Mouse (Mus musculus): ENCODE measurements around the gene Klhl21. TPM values are rescaled to one million over a fixed set of nuclear protein-coding genes. Genes with fewer than 3 reads are reported as not detected.
"Not testable (repeated sequence)": the region's sequence is repeated elsewhere in the genome, so short reads cannot be mapped to it uniquely, and the experiment has no call there.

Gene Klhl21
- total RNA-seq, 2 experiments from 2014 or later = 20.5 to 21.4 TPM

DNA sequence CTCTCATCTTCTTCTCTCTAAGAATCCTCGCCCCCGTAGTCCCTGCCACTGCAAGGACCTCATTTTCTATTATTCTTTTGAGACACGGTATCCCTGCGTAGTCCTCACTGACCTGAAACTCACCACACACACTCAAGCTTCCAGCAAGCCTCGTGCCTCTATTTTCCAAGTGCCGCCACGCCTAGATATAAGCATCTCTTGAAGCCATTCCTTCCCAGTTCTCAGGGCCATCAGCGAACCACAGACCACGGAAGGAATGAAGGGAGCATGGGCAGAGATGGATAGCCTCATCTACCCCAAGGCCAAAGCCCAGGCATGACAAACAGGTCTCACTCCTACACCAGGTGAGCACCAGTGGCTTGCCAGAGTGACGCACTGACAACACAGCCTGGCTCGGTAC is 15.9 kb downstream of the Klhl21 start:
- no peak for DNase-seq

DNA sequence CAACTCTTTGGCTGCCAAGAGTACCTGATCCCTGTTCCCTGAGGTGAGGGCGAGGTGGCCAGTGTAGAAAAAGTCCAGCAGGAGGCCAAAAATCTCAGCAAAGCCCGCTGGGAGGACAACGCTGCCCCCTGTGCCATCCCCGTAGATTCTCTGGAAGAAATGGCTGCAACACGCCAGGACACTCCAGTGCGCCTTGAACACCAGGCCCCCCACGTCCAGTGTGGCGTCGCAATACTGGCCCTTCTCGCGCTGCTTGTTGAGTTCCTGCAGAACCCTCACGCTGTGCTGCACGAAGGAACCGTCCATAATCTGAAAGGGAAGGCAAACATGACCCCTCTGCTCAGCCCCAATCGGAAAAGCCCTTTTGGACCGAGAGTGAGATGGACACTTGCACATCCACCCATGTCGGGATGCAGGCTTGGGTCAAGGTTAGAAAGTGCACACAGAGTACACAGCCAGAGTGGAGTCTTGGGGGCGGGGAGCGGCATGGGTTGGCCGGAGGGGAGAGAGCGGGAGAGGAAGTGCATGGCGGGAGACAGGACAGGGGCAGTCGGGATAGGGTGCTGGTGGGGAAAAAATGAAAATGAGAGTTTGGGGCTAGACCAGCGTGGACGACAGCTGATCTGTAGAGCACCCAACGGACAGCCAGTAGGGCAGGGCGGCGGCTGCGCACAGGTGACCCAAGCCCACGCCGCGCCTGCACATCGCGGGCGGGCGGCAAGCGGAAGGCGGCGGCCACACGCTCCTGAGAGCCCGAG is 18.3 kb downstream of the Klhl21 start:
- DNase-seq = no peak

DNA sequence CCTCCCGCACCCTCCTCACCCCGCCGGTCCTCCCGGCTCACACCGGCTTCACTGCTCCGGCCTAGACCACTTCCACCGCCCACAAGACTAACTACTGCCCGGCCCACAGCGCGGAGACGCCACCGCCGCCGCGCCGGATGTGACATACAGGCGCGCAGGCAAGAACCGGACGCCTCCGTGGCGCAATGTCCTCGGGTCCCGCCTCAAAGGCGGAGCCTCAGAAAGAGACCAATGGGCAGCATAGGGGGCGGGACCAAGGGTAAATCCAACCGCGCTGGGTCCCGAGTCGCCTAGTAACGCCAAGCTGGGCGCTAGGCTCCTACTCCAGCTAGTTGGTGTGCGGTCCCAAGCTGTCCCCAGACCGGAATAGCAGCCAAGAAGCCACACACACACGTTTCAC is 18.9 kb downstream of the Klhl21 start, which contains the start of gene Zbtb48:
TSS of gene Zbtb48 (minus strand) at position 148 of the 400 bp plus-strand sequence.
- peak; percentile 95 to 96 for DNase-seq

DNA sequence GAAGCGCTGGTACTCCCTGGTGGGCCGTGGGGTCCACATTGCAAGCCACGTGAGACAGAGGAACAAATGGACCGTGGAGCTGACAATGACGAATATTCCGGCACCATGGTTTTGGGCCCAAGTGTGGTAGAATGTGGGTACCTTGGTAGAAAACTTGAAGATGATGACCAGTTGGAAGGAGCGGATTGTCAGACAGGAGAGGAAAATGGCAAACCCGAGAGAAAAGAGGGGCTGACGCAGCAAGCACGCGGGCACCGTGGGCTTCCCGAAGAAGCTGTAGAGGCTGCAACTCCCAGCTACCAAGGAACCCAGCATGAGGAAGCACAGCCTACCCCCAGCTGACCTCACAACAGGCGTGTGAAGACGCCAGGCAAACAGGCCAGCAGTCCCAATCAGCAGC is 19.9 kb downstream of the Klhl21 start:
- no peak for DNase-seq

DNA sequence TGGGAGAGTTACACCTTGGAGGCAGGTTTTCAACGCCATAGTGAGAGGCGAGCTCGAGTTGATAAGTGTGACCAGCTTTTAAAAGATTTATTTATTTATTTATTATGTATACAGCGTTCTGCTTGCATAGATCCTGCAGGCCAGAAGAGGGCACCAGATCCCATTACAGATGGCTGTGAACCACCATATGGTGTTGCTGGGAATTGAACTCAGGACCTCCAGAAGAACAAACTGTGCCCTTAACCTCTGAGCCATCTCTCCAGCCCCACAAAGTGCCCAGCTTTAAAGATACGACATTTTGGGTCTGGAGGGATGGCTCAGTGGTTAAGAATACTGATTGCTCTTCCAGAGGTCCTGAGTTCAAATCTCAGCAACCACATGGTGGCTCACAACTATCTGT is 20.5 kb downstream of the Klhl21 start:
- DNase-seq = no peak

DNA sequence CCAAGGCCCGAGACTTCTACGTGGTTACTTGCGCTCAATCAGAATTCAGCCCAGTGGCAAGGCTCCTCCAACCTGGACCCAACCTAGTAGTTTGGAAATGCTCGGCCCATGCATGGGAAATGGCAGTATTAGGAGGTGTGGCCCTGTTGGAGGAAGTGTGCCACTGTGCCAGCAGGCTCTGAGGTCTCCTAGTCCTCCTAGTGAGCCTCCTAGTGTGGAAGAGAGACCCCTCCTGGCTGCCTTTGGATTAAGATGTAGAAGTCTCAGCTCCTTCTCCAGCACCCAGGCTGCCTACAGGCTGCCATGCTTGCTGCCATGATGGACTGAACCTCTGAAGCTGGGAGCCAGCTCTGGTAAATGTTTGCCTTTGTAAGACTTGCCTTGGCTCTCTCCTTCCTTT is 21.4 kb downstream of the Klhl21 start:
- no peak for DNase-seq

DNA sequence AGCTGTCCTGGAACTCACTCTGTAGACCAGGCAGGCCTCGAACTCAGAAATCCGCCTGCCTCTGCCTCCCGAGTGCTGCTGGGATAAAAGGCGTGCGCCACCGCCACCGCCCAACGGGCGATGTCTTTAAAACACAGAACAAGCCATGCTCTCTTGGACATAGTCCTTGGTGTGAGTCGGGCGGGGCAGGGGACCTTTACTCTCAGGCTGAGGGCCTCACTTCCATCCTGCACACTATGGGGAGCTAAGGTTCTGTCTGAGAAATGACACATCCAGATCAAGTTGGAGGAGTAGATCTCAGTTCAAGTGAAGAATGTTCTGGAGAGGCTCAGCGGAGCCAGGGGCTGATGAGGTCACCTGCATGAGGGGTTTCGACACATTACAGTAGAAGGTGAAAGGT is 24.3 kb downstream of the Klhl21 start:
- no peak for DNase-seq

DNA sequence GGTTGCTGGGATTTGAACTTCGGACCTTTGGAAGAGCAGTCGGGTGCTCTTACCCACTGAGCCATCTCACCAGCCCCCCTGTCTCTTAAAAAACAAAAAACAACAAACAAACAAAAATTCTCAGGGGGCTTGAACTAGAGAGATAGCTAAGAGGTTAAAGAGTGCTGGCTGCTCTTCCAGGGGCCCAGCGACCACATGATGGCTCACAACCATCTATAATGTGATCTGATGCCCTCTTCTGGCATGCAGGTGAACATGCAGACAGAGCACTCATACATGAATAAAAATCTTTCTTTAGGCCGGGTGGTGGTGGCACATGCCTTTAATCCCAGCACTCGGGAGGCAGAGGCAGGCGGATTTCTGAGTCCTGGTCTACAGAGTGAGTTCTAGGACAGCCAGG is 27.9 kb downstream of the Klhl21 start:
- not testable (repeated sequence) for DNase-seq

DNA sequence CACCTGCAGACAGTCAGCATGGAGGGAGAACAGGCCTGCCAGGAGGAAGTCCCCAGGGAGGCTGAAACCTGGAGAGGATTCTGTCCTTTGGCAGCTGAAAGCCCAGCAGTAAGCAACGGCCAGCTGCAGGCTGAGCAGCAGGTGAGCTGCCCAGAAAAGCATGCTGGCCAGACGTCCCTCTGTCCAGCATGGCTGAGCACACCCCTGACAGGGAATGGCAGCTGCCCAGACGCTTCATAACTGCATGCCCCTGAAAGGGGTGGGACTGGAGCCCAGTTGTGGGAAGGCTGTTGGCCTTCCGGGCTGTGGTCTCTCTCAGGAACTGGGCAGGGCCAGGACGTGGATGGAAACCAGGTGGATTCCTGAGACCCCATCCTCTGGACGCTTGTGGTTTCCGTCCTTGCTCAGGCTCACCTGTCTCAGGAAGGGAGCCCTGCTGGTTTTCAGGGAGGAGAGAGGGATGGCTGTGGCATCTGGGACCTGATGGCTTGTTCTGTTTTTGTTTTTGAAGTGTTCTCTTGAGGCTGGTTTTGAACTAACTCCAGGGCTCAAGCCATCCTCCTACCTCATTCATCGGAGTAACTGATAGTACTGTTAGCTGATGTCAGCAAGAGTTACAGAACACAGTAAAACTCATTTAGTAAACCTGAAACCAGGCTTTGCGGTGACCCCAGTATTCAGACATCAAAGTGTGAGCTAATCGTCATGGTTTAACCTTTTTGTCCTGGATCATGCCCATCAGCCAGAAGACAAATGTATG is 29.8 kb downstream of the Klhl21 start, which contains the start of gene Tas1r1:
TSS of gene Tas1r1 (minus strand) at position 344 of the 760 bp plus-strand sequence.
- no peak for DNase-seq

DNA sequence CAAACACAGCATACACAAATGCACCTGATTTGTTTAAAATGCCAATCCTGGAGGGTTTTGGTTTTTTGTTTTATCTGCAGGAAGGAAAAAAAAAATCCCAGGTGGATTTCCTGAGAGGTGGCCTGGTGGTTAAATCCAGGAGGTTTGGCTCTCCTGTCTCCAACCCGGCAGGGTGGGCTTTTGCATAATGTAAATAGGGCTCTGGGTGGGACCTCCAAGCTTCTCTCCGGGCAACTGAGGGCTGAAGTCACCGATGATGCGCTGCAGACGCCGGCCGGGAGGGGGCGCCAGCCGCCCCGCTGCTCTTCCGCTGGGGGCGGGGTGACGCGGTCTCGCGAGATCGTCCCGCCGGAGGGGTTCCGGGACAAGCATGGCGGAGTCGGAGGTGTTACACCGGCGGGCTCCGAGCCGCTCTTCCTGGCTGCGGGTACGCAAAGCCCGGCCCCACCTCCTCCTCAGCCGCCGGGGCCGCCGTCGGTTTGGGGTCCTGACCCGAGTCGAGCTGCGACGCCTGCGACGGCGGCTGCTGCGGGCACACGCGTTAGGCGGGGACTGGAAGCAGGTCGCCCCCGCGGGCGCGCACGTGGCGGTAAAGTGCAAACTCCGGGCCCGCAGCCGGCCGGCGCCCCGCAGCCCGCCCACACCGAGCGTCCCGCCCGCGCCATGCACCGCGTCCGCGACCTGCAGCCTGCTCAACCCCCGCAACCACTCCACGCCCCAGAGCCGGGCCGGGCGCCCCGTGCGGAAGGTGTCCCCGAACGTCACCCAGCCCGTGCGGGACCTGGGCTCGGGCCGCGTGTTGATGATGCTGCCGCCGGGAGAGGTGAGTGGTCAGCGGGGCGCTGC is 30.6 kb downstream of the Klhl21 start, which contains the start of gene Nol9:
TSS of gene Nol9 (plus strand) at position 337 of the 846 bp plus-strand sequence.
- DNase-seq = peak; percentile 92 to 93

DNA sequence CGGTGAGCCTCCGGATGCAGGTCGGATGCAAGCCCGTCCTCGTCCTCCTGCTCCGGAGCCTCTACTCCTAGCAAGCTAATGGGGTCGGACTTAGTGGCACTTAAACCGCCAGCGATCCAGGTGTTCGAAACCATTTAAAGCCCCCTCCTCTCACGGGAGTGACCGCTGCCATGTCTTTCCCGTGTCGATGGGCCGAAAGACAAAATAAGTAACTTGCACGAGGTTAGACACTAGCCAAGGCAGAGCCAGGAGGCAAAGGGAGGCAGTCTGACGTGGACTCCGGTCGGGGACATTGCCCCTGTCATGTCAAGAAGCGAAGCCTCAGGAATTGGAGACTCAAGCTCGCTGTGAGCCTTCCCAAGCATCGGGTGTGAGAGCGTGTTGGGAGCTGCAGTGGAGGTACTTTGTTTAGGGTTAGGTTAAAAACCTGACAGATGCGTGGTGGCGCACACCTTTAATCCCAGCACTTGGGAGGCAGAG is 31.3 kb downstream of the Klhl21 start:
- no peak for DNase-seq

DNA sequence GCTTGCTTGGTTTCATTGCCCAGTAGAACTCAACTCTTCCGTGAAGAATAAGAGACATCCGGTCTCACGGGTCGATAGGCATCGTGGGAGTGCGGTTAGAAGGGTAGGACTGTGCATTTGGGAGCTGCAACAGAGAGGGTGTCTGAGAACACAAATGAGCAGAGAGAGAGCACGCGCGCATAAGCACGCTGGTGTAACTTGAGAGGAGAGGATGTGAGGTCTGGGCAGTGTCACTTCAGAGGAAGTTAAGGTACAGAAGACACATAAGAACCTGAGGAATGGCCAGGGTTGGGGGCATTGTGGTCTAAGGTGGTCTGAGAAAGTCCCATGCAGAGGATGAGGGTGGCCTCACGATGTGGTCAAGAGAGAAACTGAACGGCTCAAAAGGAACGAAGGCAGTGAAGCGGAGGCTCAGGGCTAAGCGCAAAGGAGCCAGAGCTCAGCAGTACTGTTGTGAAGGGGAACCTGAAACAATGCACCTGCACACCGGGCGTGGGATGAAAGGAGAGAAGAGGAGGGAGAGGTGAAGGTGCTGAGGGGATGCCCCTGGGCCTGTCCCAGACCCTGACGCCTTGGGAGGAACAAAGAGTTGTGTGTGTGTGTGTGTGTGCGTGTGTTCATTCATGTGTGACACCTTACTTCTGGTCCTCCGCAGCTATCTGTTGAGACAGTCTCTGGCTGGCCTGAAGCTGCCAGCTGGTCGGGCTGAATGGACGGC is 33.5 kb downstream of the Klhl21 start:
- DNase-seq = no peak

DNA sequence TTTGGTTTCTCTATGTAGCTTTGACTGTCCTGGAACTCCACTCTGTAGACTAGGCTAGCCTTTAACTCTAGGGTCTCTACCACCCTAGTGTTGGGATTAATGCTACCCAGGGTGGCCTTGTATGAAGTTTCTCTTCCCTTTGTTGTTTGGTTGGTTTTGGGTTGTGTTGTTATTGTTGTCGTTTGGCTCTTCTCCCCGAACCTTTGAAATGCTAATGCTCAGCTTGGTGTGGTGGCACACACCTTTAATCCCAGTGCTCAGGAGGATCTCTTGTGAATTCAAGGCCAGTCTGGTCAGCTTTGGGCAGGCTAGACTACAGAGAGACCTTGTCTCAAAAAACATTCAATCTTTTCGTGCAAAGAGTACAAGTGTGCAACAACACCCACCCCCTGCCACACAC is 34.6 kb downstream of the Klhl21 start:
- no peak for DNase-seq

DNA sequence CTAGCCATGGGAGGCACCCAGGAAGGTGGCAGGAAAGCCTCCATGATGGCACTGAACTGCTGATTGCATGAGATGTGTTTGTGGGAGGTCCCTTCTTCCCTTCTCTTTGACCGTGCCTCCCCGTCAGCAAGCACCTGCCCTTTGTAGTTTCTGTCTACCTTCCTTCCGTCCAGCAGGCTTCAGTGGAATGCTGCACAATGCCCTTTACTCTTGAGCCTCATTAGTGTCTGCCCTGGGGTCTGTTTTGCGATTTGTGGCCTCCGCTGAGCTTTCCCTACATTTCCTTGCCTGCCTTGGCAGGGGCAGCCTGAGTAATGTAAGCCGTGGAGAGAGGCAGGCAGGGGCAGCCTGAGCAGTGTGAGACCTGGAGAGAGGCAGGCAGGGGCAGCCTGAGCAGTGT is 36.0 kb downstream of the Klhl21 start:
- no peak for DNase-seq

DNA sequence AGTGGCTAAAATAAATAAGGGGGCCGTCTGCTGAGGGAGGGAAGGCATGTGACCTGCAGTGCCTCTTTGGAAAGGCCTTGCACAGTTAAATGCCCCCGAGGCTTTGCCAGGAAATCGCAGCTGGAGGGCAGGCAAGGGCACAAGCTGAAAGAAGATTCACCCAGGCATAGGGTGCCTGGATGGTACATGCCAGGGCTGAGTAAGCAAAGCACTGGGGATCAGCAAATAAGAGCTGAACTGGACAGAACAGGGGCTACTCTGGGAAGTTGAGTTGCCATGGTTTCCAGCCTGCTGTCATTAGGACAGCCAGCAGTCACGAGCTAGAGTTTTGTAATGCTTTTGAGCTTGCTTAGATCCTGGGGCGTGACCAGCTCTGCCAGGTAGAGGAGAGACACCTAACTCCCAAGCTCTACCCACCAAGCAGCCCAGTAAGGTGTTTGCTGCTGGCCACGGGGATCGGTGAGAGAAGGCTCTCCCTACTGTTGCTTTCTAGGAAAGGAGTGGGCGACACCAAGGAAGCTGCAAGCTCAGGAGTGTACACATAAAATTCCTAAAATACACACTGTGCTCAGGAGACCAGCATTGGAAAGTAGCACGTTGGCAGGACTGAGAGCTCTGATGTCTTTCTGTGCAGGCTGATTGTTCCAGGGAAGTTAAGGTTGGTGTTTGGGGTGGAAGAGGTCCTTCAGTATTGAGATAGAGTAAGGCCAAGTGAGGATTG is 53.9 kb downstream of the Klhl21 start:
- DNase-seq = no peak

DNA sequence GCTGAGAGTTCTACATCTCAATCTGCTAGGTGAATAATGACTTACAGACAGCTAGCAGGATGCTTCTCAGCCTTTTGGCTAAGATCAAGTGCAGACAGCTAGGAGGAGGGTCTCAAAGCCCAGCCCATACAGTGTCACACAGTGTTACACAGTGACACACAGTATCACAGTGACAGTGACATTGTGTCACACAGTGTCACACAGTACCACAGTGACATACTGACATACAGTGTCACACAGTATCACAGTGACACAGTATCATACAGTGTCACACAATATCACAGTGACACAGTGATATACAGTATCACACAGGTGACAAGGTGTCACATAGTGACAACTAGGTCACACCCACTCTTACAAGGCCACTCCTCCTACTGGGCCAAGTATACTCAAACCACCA is 58.7 kb downstream of the Klhl21 start:
- no peak for DNase-seq

Other genes starting within 250 kb of the Klhl21 start
- 100 to 1,000 TPM; 279 to 294 TPM for gene Camta1, start 146.9 kb upstream of the Klhl21 start, total RNA-seq (2021)
- 10 to 100 TPM; 62.0 to 63.1 TPM for gene Dnajc11, start 75.1 kb upstream of the Klhl21 start, total RNA-seq (2021)
- 10 to 100 TPM; 24.6 to 29.9 TPM for gene Thap3, start 19.8 kb upstream of the Klhl21 start, total RNA-seq (2021)
- 10 to 100 TPM; 11.1 to 11.6 TPM for gene Phf13, start 12.5 kb upstream of the Klhl21 start, total RNA-seq (2021)
- 10 to 100 TPM; 11.7 to 13.7 TPM for gene Zbtb48, start 18.9 kb downstream of the Klhl21 start, total RNA-seq (2021)
- under 1 TPM; 0.33 to 0.62 TPM for gene Tas1r1, start 29.8 kb downstream of the Klhl21 start, total RNA-seq (2021)
- 10 to 100 TPM; 19.7 to 21.3 TPM for gene Nol9, start 30.5 kb downstream of the Klhl21 start, total RNA-seq (2021)
- 100 to 1,000 TPM; 158 to 166 TPM for gene Plekhg5, start 63.7 kb downstream of the Klhl21 start, total RNA-seq (2021)
- gene Tnfrsf25, start 107.1 kb downstream of the Klhl21 start, total RNA-seq (2021) = 10 to 100 TPM; 46.5 to 65.3 TPM
- gene Espn, start 143.6 kb downstream of the Klhl21 start, total RNA-seq (2021) = 1 to 10 TPM; 1.4 to 1.5 TPM
- not detected for gene Hes2, start 150.1 kb downstream of the Klhl21 start, total RNA-seq (2021)
- gene Acot7, start 169.3 kb downstream of the Klhl21 start, total RNA-seq (2021) = 100 to 1,000 TPM; 331 to 345 TPM

Data from layer of hippocampus, postnatal 36 days (tissue).